Mouse (Mus musculus) G1E-ER4 (cell line): ENCODE results near the gene Entpd1. TPM values are rescaled to one million over a fixed set of nuclear protein-coding genes. Genes with fewer than 3 reads are reported as not detected.

ENCODE experiments used
- GATA1 ChIP-seq: IDR thresholded peaks from one replicate; pipeline ENCODE4 v1.8.0; 2012; ENCODE audit warnings: low read length, inconsistent platforms
- polyA plus RNA-seq: library from polyadenylated mRNA; stranded (reverse); fragments of >175 nt; gene quantifications from 2 replicates; pipeline ENCODE4 v1.2.3, GENCODE M21; 2012

The Entpd1 gene
- polyA plus RNA-seq, 1 experiment, result not detected

DNA sequence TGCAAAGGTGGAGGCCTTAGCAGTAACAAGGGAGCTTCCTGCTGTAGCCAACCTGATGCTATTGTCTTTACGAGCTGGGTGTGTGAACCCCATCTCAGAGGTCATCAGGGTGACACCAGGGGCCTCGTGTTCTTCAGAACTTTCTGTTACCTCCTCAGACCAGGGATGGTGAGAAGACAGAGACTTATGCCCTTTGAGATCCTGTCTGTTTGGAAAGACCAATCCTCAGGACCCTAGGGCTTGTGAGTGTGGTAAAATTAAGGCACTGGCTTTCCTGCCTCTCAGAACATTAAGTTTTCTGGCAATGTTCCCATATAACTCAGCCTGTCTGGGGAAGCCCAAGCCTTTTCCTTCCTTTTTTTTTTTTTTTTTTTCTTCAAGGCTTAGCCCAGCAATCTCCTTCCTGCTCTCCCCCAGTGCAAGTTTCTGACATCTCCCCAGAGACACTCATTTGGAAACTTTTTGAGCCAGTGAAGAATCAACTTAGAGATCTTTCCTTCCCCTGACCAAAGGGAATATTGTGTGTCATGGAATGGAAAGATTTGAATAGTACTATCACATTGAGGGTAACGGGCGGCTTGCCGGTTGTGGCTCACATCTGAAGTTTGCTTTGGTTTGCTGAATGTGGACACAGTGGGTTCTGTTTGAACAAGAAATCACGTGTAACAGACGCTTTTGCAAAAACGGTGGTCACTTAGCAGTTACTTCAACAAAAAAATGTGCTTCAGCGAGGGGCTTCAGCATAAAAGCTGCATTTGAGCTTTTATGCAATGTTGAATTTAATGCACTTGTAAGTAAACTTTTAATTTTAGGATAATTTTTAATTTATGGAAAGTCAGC lies 35.4 kb downstream of the Entpd1 start:
- TF ChIP-seq GATA1, result no peak

DNA sequence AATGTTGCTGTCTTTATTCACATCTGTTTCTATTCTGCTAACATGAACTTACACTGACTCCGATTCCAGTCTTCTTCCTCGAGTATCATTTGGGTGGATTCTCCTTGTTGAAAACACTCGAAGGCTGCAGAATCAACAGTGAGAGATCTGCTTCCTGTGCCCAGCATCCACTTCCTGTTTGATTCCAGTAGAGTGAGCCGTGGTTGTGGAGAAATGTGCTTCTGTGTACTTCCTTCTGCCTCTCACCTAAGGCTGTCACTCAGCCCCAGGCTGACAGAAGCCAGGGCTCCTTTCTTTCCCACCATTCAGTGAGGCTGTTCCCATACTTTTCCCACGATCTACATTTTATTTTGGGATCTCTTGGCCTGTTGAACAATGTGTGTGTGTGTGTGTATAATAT lies 37.9 kb downstream of the Entpd1 start:
- TF ChIP-seq GATA1, result no peak

DNA sequence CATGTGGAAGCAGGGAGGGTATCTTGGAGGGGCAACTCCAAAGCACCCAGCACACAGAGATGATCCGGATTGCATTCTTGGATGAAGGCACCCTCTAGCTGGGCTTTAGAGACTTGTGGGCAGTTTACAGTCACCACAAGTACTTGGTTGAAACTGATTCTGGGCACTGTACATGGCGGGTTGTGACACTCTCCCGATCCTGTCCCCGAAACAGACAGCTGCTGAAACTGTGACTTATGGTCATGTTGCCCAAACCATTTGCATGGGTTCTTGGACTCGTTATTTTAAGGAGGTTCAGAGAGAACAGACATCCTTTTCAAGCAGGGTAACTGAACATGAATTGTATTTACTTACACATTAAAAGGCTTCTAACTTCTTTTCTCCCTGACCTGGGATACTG lies 44.0 kb downstream of the Entpd1 start:
- no peak for TF ChIP-seq GATA1

DNA sequence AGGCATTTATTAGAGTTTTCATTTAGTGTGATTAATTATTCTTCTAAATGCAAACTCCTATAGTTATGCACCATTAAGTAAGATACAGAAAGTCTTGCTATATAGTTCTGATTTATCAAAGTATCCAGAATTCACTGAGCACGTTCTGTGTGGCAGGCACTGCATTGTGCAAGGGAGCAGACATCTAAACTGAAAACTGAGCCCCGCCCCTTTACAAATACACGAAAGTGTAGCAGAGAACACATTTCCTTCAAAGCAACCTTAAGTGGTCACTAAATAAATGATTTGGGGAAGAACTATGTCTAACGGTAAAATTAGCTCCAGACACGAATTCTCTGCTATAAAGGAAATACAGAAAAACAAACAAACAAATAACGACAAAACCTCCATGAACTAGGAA lies 46.1 kb downstream of the Entpd1 start:
- no peak for TF ChIP-seq GATA1

DNA sequence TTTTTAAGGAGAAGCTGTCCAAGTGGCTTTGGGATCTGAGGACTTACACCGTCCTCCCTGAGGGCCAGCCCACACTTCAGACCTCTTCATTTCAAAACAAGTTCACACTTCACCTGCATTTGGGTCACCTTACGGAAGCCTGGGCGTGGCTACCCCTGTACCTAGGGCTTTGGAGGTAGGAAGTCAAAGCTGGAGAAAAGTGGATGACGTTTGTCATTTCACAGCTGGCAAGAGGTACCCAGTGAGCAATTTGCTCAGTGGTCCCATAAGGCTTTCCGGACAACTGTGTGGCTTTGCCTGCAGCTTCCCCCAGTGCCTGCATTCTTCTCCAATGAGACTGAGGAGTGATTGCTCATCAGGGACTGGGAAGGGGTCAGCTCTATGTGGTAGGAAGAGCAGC lies 46.8 kb downstream of the Entpd1 start:
- TF ChIP-seq GATA1, result no peak

DNA sequence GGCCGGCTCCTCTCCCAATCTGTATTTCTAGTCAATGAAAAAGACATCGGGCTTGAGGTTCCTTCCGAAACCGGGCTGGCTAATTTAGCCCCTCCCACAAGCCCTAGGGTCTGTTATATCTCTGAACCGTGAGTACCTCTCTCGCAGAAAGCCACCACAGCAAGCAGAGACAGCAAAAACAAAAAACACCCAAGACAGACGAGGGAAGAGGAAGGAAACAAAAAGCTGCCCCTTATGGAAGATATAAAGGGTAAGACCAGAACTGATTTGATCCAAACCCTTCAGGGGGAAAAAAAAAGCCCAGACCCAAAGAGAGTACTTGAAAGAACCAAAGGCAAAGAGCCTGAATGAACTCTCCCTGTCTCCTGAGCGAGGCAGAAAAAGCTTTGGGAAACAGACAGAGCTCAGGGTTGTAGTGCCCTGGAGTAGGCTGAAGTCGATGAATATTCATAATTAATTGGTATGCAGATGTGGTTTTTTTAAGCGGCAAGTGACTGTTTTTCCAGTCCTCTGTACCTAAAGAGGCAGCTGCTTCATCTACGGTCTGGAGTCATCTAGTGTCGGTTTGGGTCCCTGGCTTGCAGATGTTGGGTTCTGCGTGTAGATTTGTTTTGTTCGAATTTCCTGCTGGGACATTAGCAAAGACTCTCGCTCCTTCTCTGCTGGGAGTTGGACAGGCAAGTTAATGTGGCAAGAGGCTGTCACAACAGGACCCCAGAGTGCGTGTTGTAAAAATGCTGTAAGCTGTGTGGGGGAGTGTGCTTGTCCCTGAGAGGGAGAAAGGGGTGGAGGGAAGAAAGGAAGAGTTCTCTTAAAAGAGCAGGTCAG lies 47.7 kb downstream of the Entpd1 start:
- TF ChIP-seq GATA1, result no peak

DNA sequence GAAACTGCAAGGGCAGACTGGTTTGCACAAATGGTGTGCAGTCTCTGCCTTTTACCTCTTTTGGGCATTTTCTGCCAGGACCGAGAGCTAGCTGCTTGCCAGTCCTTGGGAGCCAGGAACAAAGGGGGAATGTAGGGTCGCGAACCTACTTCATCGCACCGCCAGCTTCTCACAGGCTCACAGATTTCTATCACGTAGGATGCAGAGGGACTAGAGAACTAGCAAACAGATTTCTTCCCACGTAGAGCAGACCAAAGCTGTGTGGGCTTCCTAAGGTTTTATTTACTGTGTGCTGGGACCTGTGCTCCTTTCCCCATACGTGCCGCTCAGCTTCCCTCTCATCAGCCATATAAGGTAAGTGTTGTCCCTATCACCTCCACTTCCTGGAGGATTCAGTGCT lies 48.3 kb downstream of the Entpd1 start:
- no peak for TF ChIP-seq GATA1

DNA sequence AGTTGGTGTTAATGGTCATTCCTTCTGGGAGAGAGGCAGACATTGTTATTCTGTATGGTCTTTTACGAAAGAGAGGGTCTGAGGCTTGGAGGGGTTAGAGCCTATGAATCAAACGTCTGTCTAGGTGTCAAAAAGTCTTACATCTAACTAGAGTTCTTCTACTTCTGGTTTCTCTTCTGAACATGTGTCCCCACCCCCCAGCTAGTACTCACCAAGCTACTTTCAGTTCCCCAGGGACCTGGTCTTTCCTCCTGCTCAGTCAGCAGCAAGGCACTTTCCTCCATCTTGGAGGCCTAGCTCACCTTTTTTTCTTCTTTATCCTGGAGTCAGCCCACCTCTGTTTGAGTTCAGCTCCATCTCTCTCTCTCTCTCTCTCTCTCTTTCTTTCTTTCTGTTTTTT lies 48.9 kb downstream of the Entpd1 start:
- no peak for TF ChIP-seq GATA1

DNA sequence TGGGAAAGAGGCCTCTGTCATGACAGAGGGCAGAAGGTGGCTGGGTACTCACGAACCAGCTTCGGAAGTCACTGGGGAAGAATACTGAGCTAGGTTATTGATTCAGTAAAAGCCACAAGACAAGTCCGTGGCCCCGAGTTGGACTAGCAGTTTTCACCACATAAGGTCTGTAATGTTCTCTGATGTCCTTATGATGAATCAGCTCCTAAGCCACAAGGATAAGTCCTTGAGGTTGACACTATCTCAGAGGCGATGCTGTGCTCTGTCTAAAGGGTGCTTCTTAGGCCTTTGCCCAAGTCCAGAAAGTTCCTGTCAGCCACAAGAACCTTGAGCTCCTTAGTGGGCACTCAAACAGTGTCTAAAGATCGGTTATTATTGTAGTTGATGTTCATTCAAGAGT lies 49.7 kb downstream of the Entpd1 start:
- no peak for TF ChIP-seq GATA1

DNA sequence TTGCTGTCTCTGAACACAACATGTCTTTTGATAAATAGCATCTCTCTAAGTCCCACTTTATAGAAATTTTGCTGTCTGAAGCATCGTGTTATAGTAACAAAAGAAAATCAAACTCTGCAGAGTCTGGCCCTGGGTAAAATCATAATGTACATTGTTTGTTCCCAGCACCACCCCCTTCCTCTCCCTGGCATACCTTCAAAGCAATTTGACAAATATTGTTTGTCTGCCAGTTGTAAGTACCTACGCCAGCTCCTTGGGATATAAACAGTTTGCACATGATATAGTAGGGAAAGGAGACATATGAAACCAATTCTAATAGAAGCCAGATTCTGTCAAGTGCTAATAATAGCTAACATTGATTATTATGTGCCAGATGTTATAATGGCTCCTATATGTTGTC lies 50.6 kb downstream of the Entpd1 start:
- no peak for TF ChIP-seq GATA1

DNA sequence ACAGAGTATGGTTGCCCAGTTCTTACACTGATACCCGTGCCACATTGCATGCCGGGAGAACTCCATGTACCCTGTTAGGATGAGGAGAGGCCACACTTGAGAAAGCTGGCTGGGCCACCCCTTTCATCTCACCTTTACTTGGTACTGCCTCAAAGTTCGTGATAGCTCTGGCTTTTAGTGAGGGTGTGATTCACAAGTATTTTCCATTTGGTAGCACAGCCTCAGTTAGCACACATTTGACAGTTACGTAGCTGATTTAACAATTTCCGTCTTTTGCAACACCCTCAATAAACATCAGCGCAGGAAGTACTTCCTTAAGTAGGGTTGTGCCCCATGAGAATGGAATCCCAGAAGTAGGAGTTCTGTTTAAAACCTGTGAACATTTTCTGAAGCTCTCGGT lies 53.6 kb downstream of the Entpd1 start:
- no peak for TF ChIP-seq GATA1

DNA sequence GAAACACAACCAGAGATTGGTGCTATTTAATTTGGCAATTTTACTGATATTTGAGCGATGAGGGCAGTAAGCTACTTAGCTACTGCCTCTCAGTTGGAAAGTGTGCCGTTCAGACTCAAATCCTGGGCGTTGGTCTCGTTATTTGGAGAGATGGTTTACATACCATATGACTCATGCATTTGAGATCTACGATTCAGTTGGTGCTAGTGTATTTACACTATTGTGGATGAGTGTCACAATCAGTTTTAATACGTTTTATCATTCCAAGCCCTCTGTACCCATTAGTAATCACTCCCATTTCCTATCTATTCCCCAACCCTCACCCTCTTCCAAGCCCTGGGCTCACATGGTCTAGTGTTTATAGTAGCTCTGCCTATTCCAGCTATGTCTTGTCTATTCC lies 54.9 kb downstream of the Entpd1 start:
- no peak for TF ChIP-seq GATA1

DNA sequence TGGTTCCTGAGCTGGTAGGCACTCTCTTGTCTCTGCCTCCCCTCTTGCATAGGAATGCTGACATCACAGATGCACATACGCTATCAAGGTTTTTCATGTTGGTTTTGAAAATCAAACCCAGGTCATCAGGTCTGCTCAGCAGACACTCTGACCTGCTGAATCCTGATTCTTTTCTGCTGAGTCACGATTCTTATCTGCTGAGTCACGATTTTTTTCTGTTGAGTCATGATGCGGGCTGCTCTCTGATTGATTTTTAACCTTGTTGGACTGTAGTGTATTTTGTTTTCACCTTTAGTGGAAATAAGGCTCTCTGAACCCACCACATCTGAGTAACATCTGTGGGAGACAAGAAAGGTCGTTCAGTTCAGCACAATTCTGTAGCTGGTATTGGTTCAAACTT lies 63.2 kb downstream of the Entpd1 start:
- no peak for TF ChIP-seq GATA1

DNA sequence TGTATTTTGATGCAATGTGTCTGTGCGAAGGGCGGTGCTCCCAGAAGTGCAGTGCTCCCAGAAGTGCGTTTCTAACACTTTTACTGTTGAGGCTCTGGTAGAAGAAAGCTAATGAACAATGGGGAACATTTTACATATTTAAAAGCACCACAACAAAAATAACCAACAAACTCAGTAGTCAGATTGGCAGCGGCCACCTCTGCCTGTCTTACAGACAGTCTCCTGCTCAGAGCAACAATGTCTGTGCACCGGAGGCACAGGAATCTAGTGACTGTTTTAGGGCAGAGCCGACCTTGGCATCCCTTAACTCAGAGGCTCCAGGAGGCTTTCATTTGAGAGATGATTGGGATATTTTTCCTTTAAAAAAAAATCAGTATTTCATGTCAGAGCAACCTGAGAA lies 65.9 kb downstream of the Entpd1 start:
- no peak for TF ChIP-seq GATA1

DNA sequence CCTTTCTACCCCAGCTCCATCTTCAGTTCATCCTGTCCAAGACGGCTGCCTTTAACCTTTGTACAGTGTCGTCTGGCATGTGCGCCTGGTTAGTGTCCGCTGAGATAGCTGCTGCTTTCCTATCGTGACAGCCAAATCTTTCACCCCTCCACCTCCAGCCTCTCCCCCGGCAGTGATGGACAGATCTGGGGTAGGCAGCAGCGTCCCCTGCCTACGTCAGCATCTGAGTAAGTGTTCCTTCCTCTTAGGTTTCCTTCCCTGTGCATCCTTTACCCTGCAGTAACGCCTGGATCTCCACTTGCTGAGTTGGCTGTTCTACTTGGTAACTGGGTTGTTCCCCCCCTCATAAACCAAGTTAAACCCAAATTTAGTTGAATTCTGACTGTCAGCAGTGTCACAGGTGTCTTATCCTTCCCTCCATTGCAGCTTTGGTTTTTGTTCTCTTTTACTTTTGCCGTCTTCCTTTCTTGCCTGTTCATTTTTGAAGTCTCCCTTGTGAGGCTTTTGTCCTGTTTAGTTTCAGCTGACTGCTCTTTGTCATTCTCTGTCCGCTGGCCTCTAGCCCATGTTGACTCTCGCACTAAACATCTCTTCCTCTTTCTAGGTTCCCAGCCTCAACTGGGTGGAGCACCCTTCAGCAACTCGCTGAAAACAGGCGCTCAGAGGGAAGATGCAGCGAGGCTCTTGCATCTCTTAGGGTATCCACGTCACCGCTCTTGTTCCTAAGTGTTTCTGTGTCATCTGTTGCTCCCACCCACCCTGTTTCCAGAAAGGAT lies 66.6 kb downstream of the Entpd1 start:
- no peak for TF ChIP-seq GATA1

DNA sequence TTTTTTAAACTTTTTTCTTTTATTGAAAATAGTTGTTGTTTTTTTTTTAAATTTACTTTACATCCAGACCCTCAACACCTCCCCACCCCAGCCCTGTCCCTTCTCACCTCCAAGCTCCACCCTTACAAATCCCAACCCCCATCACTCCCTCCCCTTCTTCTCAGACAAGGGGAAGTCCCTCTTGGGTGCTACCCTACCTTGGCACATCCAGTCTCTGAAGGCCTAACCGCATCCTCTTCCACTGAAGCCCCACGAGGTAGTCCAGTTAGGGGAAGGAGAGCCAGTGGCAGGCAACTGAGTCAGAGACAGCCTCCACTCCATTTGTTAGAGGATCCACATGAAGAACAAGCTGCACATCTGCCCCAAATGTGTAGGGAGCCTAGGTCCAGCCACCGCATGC lies 67.5 kb downstream of the Entpd1 start:
- TF ChIP-seq GATA1, result no peak
